Mouse (Mus musculus): ENCODE data around the gene Psmb9.

Psmb9 gene

DNA sequence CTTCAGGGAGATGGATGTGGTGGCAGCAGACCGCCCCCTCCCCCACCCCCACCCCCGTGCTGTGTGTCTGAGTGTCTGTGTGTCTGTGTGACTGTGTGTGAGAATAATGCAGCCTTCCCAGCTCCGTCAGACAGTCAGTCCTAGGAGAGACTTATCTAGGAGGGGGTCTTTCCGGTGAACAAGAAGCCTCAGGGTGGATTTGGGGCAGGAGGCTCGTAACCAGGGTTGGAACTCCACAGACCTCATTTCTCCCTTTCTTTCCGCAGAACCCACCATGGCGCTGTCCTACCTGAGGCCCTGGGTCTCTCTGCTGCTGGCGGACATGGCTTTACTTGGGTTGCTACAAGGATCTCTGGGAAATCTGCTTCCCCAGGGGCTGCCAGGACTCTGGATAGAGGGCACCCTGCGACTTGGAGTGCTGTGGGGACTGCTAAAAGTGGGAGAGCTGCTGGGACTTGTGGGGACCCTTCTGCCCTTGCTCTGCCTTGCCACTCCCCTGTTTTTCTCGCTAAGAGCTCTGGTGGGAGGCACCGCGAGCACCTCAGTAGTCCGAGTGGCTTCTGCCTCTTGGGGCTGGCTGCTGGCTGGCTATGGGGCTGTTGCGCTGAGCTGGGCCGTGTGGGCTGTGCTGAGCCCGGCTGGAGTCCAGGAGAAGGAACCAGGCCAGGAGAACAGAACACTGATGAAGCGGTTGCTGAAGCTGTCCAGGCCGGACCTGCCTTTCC lies 17.6 kb upstream of the Psmb9 start:
- DNase-seq, result no peak

DNA sequence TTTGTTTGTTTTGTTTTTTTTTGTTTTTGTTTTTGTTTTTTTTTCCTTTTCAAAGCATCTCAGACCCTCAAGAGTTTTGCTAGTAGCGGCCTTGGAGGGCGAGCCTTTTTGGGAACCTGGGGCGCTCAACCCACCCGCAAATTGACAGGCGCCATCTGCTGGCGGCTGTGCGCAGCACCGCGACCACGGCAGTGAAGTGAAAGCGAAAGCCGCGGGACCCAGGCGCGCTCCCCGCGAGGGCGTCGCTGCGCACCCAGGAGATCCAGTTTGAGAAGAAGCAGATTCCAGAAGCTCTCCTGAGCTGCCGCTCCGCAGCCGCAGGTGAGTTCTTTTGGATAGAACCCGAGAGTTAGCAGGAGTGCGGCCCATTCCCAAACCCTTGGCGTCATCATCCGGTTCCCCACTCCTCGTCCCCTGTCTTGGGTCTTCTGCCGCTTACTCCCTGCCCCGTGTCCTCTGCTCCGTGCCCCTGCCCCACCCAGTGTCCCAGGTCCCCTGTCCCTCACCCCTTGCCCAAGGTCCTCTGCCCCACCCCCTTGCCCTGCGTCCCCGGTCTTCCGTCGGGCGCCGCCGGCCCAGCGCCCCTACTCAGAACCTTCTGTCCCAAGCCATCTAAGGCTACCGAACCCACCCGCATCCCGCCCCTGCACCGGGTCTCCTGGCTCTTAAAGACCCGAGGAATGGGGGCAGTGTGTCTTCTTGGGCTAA lies 16.9 kb upstream of the Psmb9 start:
- DNase-seq, result peak; percentile 75

DNA sequence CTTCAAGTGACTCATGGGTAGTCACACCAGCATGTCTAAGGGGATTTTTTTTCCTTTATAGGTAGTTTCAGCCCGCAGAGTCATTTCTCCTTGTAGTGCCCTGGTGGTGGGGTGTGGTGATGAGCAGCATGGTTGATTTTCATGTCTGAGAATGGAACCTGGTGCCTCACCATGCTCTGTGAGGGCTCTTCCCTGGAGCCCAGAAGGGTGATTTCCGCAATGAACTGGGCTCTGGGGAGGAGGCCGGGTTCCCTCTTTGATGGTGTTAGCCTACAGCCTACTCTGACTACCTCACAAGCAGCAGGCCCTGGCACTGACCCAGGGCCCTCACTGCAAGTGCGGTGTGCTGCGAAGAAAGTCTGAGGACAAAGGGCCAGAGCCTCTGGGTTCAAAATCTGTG lies 15.9 kb upstream of the Psmb9 start, which contains the start of gene Tap2:
Tap2 (plus strand) TSS at position 84 of the 400 bp plus-strand sequence.
- DNase-seq, result no peak

DNA sequence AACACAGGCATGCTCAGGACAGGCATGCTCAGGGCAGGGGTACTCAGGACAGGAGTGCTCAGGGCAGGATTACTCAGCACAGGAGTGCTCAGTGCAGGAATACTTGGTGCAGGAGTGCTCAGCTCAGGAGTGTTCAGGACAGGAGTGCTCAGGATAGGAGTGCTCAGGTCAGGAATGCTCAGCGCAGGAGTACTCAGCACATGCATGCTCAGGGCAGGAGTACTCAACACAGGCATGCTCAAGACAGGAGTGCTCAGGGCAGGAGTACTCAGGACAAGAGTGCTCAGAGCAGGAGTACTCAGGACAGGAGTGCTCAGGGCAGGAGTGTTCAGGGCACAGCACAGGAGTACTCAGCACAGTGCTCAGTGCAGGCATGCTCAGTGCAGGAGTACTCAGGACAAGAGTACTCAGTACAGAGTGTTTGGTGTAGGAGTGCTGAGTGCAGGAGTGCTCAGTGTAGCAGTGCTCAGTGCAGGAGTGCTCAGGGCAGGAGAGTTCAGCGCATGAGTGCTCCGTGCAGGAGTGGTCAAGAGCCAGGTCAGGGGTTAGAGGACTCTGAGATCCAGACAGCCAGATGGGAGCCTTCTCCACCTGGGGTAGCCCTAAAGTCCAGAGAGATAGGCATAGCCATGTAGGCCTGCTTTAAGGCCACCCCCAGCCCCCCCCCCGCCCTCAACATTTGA lies 15.3 kb upstream of the Psmb9 start:
- DNase-seq, result no peak

DNA sequence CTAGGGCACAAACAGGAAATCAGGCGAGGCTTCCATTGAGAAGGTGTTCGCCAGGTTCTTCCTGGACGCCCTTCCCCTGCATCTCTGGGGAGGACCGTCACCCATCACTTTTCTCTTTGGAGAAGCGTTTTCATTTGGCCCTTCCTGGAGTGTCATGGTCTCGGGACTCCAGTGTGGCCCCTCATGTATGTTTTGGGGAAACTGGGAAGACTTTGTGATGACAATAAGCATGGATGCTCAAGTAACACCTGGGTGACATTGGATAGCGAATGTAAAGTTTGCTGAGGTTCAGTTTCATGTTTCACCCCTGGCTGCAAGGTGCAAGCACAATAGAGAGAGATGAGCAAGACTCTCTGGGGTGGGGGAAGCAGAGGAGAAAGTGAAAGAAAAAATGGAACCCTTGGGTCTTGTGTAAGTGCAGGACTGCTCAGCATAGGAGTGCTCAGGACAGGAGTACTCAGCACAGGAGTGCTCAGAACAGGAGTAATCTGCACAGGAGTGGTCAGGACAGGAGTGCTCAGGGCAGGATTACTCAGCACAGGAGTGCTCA lies 14.0 kb upstream of the Psmb9 start:
- DNase-seq, result no peak

DNA sequence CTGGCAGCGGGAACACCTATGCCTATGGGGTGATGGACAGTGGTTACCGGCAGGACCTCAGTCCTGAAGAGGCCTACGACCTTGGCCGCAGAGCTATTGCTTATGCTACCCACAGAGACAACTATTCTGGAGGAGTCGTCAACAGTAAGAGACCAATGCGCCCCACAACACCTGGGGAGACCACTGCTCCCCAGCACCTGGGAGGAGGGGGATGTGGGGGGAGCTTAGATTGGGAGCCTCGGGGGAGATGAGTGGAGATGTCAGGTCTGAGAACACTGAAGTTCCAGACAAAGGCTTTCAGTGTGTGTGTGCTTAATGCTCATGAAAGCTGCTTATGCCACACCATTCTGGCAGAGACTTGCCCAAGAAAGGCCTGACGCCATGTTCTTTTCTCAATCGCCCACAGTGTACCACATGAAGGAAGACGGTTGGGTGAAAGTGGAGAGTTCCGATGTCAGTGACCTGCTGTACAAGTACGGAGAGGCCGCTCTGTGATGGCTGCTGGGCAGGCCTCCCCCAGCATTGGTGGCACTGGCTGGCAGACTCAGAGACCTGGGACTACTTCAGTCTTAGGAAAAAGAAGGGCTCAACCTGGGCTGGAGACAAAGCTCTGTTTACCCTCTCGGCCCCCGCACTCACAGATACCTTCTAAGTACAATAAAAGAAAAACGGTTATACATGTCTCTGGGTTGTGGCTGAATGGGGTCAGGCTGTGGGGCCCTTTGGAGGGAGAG lies 13.4 kb upstream of the Psmb9 start:
- no peak for DNase-seq

DNA sequence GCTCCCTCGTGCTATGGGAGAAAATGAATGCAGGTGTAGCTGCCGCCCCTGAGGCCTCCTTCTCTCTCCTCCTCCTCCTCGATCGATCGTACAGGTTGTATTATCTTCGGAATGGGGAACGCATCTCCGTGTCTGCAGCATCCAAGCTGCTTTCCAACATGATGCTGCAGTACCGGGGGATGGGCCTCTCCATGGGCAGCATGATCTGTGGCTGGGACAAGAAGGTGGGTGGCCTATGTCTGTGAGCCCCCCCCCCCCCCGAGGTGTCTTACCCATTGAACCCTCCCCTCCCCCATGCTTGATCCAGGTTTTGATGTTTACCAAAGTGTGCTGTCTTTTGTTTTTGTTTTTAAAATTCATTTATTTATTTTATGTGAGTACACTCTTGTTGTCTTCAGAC lies 12.5 kb upstream of the Psmb9 start:
- no peak for DNase-seq

DNA sequence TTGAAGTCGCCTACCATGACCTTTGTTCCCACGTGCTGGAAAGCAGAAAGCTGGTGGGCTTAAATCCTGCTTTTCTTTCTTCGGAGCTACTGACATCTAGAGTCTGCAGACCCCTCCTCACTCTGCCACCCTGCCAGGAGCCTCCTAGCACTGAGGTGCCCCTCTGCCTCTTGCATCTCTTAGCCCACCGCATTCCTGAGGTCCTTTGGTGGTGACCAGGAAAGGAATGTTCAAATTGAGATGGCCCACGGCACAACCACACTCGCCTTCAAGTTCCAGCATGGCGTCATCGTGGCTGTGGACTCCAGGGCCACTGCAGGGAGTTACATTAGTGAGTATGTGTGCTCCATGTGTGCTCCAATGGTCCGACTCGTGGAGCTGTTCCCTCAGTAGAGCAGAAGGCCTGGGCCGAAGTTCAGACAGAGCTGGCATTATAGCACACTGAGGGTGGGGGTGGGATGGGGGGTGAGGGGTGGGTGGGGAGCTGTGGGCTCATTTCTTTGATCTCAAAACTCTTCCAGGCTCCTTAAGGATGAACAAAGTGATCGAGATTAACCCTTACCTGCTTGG lies 11.6 kb upstream of the Psmb9 start:
- no peak for DNase-seq

DNA sequence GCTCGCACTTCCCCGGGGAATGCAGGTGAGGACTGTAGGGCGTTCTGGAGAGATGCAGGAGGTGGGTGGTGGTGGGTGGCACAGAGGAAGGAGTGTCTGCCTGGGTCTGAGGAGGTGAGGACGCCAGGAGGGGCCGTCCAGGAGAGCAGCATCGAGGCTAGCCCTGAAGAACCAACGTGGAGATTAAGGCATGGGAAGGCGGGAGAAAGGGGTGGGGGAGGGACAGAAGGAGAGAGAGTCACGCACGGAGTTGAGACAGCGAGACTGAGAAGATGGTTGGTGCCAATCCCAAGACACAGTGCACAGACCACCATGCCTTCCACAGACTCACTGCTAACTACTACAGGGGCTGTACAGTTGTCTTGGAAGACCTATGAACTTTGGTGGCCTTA lies 11.0 kb upstream of the Psmb9 start:
- no peak for DNase-seq

DNA sequence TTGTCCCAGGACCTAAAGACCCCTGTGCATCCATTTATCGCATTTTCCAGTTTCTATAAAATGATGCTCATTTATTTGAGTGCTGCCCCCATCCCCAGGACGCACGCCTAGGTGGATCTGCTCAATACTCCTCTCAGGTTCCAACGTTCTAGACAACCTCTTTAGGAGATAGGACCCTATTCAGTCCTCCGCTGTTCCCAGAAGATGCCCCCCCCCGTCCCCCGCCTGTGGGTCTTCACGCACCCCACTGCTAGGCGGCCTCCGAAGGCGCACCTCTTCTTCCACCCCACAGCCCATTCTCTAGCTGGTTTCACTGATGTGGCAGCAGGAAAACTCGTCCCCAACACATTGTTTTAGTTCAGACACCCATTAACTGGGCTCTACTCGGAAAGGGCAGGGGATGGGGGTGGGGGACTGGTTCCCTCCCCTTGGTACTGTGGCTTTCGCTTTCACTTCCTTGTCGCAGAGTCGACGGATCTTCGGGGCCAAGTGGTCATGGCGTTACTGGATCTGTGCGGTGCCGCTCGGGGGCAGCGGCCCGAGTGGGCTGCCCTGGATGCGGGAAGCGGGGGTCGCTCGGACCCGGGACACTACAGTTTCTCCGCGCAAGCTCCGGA lies 10.4 kb upstream of the Psmb9 start:
- no peak for DNase-seq

DNA sequence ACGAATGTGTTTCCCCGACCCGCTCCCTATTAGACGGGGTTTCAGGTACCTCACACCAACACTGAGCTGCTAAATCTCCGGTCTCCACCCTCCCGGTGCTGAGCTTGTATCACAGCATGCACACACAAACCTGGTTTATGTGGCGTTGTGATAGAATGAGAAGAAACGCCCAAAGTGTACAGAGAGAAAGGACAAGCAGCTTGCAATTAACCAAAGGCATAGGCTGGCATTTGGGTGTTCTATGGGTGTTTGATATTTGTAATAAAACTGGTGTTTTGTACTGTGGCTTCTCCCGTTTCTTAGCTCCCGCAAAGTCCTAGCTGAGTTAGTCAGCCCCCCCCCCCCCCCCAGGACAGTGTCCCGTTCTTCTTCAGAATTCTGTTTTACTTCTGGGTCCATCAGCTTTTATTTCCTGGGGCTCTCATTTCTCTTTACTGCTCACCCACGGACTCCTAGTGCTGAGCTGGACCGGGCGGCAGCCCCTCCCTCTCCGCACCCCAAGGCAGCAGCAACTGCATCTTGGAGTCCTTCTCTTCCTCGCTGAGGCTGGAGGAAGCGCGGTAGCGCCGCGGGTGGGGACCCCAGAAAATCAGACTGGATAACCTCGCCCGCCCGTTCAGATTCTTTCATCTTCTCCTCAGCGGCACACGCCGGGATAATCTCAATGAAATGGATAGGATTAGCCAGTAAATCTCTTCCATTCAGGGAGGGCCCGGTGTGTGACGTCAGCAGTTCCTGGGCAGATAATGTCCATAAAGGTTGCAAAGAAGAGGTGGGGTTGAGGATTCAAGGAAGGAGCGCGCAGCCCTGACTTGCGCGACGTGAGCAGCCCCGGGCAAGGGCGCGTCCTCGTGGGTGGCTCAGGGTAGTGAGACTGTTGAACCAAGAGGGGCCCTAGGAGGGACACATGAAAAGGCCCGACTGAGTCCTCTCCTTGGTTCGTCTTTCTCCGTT lies 9.7 kb upstream of the Psmb9 start, which contains the start of gene Psmb8:
Psmb8 (plus strand) TSS at position 781 of the 954 bp plus-strand sequence.
- peak; percentile 75 for DNase-seq

DNA sequence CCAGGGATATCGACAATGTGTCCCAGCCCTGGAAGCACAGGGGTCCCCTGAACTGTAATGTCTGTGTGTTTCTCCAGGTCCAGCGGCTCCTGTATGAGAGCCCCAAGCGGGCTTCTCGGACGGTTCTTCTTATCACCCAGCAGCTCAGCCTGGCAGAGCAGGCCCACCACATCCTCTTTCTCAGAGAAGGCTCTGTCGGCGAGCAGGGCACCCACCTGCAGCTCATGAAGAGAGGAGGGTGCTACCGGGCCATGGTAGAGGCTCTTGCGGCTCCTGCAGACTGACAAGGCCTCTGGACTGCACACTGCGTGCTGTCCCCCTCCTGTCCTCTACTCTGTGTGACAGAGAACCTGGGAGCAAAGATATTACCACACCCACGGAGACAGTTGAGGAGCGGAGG lies 8.9 kb upstream of the Psmb9 start:
- DNase-seq, result no peak

DNA sequence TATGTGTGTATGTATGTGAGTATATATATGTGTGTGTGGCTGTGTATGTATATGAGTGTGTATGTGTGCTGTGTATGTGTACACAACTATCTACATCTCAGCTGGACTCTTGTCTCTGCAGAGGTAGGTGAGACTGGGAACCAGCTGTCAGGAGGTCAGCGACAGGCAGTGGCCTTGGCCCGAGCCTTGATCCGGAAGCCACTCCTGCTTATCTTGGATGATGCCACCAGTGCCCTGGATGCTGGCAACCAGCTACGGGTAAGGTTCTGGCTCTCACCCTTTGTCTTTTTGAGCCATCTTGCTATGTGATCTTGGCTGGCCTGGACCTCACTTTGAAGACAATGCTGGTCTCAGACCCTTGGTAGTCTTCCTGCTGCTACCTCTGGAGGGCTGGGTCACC lies 7.2 kb upstream of the Psmb9 start:
- DNase-seq, result no peak

DNA sequence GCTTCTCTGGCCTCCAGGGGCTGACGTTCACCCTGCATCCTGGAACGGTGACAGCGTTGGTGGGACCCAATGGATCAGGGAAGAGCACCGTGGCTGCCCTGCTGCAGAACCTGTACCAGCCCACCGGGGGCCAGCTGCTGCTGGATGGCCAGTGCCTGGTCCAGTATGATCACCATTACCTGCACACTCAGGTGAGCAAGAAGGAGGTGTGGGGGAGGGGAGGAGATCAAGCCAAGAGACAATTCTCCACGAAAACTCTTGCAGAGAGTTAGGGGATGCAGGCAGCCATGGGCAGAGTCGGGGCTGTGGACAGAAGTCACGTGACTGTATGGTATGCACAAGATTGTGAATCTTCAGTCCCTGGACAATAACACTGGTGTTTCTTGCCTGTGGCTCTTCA lies 5.9 kb upstream of the Psmb9 start:
- no peak for DNase-seq

DNA sequence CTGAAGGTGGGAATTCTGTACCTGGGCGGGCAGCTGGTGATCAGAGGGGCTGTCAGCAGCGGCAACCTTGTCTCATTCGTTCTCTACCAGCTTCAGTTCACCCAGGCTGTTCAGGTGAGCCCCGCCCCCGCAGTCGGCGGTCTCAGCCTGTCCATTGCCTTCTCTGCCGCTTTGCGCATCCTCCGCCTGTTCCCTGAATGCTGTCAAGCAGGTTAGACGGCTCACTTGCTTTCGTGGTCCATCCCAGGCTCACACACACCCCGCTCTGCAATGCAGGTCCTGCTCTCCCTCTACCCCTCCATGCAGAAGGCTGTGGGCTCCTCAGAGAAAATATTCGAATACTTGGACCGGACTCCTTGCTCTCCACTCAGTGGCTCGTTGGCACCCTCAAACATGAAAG lies 5.3 kb upstream of the Psmb9 start:
- no peak for DNase-seq

DNA sequence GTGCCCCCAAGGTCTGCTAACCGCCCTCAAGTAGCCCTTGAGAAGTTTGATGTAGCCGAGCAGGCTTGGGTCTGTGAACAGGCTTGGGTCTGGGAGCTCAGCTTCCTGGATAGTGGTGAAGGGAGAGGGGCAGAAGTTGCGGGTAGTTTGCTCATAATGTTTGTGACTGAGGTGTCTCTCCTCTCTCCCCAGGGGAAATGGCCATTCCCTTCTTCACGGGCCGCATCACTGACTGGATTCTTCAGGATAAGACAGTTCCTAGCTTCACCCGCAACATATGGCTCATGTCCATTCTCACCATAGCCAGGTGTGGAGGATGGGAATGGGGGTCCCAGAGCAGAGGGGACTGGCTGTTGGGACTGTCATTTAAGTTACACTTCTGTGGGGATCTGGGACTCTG lies 1.4 kb upstream of the Psmb9 start:
- no peak for DNase-seq

DNA sequence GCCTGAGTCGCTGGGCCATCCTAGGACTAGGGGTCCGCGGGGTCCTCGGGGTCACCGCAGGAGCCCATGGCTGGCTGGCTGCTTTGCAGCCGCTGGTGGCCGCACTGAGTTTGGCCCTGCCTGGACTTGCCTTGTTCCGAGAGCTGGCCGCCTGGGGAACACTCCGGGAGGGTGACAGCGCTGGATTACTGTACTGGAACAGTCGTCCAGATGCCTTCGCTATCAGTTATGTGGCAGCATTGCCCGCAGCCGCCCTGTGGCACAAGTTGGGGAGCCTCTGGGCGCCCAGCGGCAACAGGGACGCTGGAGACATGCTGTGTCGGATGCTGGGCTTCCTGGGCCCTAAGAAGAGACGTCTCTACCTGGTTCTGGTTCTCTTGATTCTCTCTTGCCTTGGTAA lies 446 bp upstream of the Psmb9 start:
- DNase-seq, result no peak

DNA sequence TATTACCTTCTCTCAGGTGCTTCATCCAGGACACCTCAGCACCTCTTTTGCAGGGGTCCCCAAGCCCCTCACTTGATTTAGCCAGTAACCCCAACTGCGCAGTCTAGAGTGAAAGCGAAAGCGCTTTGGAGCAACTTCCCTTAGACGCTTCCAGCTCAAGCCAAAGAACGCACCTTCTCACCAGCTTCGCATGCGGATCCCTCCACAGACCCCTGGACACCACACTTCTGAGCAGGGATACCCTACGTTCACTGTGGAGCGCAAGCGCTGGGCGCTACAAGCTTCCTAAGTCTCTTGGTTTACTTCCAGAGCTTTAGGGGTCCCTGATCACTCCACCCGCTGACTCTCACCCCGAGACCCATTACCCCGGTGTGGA lies 691 bp downstream of the Psmb9 start:
- no peak for DNase-seq

DNA sequence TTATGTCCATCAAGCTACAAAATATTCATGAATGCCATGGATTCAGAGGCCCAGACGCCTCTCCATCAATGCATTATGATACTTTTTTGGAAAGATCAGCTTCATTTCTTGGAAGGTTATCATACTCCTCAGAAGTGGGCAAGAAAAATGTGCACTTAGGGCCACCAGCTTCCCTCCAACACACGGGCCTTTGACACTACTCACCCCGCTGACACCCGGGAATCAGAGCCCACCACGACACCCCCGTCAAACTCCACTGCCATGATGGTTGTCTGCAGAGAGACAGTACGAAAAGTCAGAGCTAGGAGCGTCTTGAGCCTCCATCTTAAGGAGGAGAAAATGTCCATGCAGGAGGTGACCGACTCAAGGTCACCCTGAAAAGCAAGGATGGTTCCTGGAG lies 2.0 kb downstream of the Psmb9 start:
- no peak for DNase-seq

DNA sequence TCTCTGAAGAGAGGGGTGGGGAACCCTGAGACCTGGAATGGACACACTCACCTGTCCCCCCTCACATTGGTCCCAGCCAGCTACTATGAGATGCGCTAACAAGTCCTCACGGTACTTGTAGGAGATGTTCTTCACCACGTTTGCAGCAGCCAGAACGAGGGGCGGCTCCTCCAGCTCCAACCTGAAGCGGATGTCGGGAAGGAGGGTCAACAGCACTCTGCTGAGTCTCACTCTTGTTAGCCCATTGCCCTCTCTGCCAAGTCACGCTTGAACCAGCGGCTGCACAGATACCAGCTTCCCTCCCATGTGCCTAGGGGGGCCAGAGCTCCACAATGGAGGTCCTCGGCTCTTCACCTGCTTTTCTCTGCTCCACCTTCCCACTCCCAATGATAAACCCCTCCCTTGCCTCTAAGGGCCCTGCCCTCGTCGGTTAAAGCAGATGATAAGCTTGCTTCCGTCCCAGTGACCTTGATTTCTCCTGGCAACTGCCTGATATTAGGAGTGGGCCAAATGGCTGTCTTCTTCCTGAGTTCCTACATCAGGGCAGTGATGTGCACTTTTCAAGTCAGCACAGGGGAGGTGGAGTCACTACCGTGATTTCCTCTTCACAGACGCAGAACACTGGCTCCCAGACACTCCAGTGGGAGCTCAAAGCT lies 3.9 kb downstream of the Psmb9 start:
- DNase-seq, result no peak

Data from cerebellum, adult 9-10 months (tissue).